Mouse (Mus musculus) neural tube, embryonic 15.5 days (tissue): ENCODE measurements around the gene Scml4. TPM values are rescaled to one million over a fixed set of nuclear protein-coding genes. Genes with fewer than 3 reads are reported as not detected.

Source experiments
- ATAC-seq: fragments of 200-750 bp; cut with Nextera tagmentation; 2 replicates; pipeline ENCODE4 v1.8.0; 2017; ENCODE audit warnings: mild to moderate bottlenecking, moderate TSS enrichment, moderate library complexity; ENCODE audit not compliant: low FRiP score
- H3K27ac ChIP-seq: fragments of 300-500 bp; sonication (generic); replicated peaks from 2 replicates; pipeline ENCODE4 v1.5.1; 2015; ENCODE audit warnings: mild to moderate bottlenecking, inconsistent platforms
- H3K27me3 ChIP-seq: fragments of 300-500 bp; sonication (generic); replicated peaks from 2 replicates; pipeline ENCODE4 v1.6.1; 2015; ENCODE audit warnings: inconsistent platforms
- H3K36me3 ChIP-seq: fragments of 300-500 bp; sonication (generic); 2 replicates; pipeline ENCODE4 v1.6.1; 2015; ENCODE audit warnings: inconsistent platforms
- H3K4me1 ChIP-seq: fragments of 300-500 bp; sonication (generic); 2 replicates; pipeline ENCODE4 v1.6.1; 2015; ENCODE audit warnings: inconsistent platforms
- H3K4me2 ChIP-seq: fragments of 300-500 bp; sonication (generic); 2 replicates; pipeline ENCODE4 v1.6.1; 2015; ENCODE audit warnings: inconsistent platforms, mild to moderate bottlenecking, moderate library complexity
- H3K4me3 ChIP-seq: fragments of 300-500 bp; sonication (generic); replicated peaks from 2 replicates; pipeline ENCODE4 v1.5.1; 2015; ENCODE audit warnings: mild to moderate bottlenecking, inconsistent platforms
- H3K9ac ChIP-seq: fragments of 300-500 bp; sonication (generic); replicated peaks from 2 replicates; pipeline ENCODE4 v1.6.1; 2015; ENCODE audit warnings: mild to moderate bottlenecking, inconsistent platforms
- H3K9me3 ChIP-seq: fragments of 300-500 bp; sonication (generic); replicated peaks from 2 replicates; pipeline ENCODE4 v1.6.1; 2016; ENCODE audit warnings: inconsistent platforms
- WGBS: fragments of 180-500 bp; shearing (Covaris S2); methylation state at CpG from one replicate; pipeline ENCODE4 v1.1.7; 2015; ENCODE audit warnings: mixed read lengths; 5-methylcytosine and 5-hydroxymethylcytosine counted together
- polyA plus RNA-seq: library from polyadenylated mRNA; unstranded; fragments of >200 nt; fragmentation: Nextera tagmentation; extraction: Ambion mirVana; gene quantifications from 2 replicates; pipeline ENCODE4 v1.2.1, GENCODE M21; 2015

Gene Scml4
- polyA plus RNA-seq, 1 experiment from 2014 or later = 7.9 TPM

DNA sequence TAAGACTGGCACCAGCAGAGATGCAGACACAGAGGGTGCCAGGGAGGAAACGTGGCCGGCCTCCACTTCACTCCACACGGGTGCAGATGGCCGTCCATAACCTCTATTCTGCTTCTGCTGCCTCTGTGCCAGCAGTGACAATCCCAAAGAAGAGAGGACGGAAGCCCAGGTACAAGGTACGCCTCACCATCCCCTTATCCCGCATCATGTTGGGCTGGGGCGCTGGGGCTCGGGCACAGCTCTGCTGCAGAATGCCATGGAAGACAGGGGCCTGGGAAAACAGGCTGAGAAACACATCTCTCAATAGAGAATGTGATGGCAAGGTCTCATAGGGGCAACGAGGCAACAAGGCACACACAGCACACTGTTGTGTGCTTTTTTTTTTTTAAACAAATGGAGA, 51.9 kb downstream of the Scml4 start:
- Histone ChIP-seq H3K4me3 (no peak overlapping the region), H3K9me3 (no peaks in the 10 kb centered on the region), H3K4me2 (no peak overlapping the region), H3K9ac (no peak overlapping the region), H3K36me3 (no peaks in the 10 kb centered on the region), H3K4me1 (no peaks in the 10 kb centered on the region), H3K27me3 (no peaks in the 10 kb centered on the region), H3K27ac (no peak overlapping the region)
- WGBS = 87% methylated on average over 10 of the region's 10 CpGs
- ATAC-seq = no peak

DNA sequence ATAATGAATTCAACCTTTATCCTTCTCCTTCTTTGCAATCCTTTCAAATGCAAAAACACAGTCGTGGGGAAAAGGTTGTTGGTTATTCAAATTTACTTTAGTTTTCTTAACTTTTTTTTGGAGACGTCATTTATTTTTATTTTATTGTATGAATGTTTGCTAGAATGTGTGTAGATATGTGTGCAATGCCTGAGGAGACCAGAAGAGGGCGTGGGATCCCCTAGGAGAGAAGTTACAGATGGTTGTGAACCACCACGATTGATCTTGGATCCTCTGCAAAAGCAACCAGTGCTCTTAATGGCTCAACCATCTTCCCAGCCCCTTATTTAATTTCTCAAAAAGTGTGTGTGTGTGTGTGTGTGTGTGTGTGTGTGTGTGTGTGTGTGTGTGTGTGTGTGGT, 53.0 kb downstream of the Scml4 start:
- 53% methylated on average over 4 of the region's 4 CpGs for WGBS
- no peak for ATAC-seq

DNA sequence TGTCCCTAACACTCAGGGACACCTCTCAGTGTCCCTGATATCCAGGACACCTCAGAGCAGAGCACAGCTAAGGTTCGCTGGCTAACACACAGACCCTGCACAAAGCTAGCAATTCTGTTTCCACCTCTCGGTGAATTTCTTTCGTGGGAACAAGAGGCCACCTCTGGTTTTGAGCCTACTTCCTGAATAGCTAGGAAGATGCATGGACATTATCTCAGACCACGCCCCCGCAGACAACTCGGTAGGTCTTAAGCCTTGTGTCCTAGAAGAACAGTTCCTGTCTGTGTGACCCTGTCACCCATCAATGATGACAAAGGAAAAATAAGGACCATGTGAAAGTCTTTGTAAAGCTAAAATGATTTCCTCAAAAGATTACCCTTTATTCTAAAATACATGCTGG, 54.0 kb downstream of the Scml4 start:
- WGBS = 57% methylated on average over 6 of the region's 6 CpGs
- H3K9me3 ChIP-seq = no peaks in the 10 kb centered on the region
- H3K27ac ChIP-seq = no peak overlapping the region
- H3K4me1 ChIP-seq = no peaks in the 10 kb centered on the region
- no peaks in the 10 kb centered on the region for H3K27me3 ChIP-seq
- H3K9ac ChIP-seq = no peak overlapping the region
- H3K4me2 ChIP-seq = no peak overlapping the region
- H3K4me3 ChIP-seq = no peak overlapping the region
- no peak for ATAC-seq
- H3K36me3 ChIP-seq = no peaks in the 10 kb centered on the region

More for the DNA sequence above, 53.0 kb downstream of the Scml4 start:
- Histone ChIP-seq H3K9me3 (no peaks in the 10 kb centered on the region), H3K9ac (no peak overlapping the region), H3K4me1 (no peaks in the 10 kb centered on the region), H3K4me2 (no peak overlapping the region), H3K36me3 (no peaks in the 10 kb centered on the region), H3K27me3 (no peaks in the 10 kb centered on the region), H3K27ac (no peak overlapping the region), H3K4me3 (no peak overlapping the region)

DNA sequence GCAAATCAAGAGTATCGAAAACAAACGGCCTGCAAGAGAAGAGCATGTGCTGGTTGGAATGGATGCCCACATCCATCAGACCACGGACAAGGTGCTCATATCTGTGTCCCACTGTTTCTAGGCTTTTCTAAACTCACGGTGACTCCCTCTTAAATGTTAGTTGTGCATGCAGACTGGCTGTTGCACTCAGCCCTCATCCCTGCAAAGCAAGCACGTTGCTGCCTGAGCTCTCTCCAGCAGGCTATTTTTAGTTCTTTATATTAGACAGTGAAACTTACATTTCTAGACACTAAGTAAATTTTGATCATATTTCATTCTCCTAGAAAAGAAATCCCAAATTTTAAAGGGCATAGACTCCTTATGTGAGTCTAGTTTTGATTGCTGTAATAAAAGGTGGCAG, 57.2 kb downstream of the Scml4 start:
- H3K27me3 ChIP-seq = no peaks in the 10 kb centered on the region
- no peak overlapping the region for H3K4me3 ChIP-seq
- H3K4me2 ChIP-seq = no peak overlapping the region
- H3K4me1 ChIP-seq = no peaks in the 10 kb centered on the region
- H3K27ac ChIP-seq = no peak overlapping the region
- H3K9ac ChIP-seq = no peak overlapping the region
- no peaks in the 10 kb centered on the region for H3K36me3 ChIP-seq
- WGBS = 79% methylated on average over 5 of the region's 5 CpGs
- no peak for ATAC-seq
- no peaks in the 10 kb centered on the region for H3K9me3 ChIP-seq

DNA sequence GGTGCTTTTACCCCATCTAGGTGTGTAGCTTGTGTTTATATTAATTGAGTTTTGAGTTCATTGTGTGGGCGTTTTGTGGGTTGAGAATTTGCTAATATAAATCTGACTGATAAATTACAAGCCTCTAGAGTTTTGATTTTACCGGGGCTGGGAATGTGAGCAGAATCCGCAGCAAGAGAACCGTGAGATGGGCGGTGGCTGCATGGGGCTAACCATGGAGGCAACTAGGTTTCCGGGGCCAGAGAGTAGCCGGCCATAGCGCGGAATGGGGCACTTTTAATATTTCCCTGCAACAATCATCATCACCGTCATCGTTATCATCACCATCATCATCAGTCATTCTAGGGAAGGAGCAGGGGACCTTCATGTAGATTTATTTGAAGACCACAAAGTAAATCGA, 59.6 kb downstream of the Scml4 start:
- no peaks in the 10 kb centered on the region for H3K36me3 ChIP-seq
- no peak for ATAC-seq
- no peaks in the 10 kb centered on the region for H3K27me3 ChIP-seq
- H3K9ac ChIP-seq = no peak overlapping the region
- 90% methylated on average over 12 of the region's 12 CpGs for WGBS
- no peaks in the 10 kb centered on the region for H3K4me1 ChIP-seq
- no peaks in the 10 kb centered on the region for H3K9me3 ChIP-seq
- H3K27ac ChIP-seq = no peak overlapping the region
- H3K4me3 ChIP-seq = no peak overlapping the region
- H3K4me2 ChIP-seq = no peak overlapping the region

DNA sequence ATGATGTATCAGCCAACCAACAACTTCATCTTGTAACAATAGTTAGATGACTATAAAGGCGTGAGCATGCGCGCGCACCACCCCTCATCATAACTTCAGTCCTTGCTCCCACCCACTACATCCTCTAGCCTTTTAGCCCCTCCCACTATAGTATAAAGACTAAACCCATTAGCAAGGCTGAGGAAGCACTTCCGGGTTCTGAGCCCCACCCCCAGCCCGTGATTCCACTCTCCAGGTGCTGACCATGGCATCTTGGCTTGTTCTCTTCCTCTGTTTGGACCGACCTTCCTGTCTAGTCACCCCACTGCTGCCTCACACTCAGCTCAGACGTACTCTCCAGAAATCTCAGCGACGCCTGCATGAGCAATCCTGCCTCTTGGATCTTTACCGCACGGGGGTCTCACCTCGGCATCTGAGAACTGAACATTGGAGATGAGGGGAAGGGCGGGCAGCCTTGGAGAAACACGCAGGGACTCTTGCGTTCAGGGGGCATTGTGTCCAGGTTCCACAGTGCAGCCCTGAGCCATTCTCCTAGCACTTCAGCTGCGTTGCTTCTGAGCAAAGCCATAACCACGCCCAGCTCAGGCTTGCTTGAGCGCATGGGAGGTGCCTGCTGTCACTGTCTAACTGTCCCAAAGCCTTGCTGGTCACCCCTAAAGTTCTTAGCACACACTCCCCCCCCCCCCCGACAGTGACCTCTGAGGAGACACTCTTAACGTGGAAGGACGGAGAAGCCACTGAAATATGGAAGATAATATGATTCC, 65.1 kb downstream of the Scml4 start:
- Histone ChIP-seq H3K4me3 (no peak overlapping the region), H3K36me3 (no peaks in the 10 kb centered on the region), H3K27ac (no peak overlapping the region), H3K9ac (no peak overlapping the region), H3K4me1 (no peaks in the 10 kb centered on the region), H3K27me3 (no peaks in the 10 kb centered on the region), H3K9me3 (no peaks in the 10 kb centered on the region), H3K4me2 (no peak overlapping the region; the same call in 1 of the 2 replicates)
- no peak for ATAC-seq
- WGBS = 83% methylated on average over 22 of the region's 22 CpGs

DNA sequence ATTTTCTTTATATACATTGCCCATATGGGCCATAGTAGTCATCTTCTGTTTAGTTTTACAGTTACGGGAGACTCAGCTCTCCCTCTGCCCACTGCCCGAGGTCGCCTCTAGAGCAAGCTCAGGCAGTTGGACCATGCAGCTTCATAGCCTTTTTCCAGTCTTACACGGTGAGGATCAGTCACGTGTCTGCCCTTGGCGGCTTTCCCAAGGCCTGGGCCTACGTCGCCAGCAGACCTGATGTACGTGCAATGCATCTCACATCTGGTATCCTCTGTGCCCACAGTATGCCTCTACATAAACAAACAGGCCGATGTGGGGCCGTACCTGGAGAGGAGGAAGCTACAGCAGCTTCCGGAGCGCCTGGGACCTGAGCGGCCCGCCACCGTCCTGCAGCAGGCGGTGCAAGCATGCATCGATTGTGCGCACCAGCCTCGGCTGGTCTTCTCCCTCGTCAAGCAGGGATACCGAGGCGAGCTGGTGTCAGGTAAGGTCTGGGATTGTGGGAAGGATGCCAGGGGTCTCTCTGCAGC, 70.0 kb downstream of the Scml4 start:
- WGBS = 90% methylated on average over 23 of the region's 23 CpGs

DNA sequence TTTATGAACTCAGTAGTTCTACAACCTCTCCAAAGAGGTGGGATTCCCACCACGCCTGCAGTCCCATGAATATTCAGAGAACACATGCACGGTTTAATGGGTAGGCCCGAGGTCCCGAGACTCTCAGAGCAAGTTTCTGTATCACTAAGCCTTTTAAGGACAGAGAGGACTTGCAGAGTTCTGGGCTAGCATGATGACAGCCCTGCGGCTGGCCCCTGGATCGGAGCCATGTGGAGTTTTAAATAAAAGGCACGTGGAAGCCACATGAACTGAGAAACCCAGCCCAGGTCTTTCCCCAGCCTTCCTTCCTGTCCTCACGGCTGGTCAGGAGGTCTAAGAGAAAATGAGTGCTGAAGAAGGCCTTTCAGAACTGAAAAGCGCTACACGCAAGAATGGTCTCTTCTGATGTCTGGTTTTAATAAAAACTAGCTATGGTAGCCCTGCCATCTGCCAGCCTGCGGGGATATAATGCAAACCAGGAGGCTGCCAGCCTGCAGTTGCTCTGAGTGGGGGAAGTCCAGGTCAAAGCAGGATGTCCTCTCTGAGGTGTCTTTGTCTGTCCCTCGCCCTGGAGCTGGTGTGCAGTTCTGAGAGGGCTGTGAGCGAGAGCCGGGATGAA, 72.8 kb downstream of the Scml4 start:
- Histone ChIP-seq H3K4me2 (no peak overlapping the region), H3K36me3 (no peaks in the 10 kb centered on the region), H3K4me3 (no peak overlapping the region), H3K27me3 (no peaks in the 10 kb centered on the region), H3K27ac (no peak overlapping the region), H3K9ac (no peak overlapping the region), H3K4me1 (no peaks in the 10 kb centered on the region), H3K9me3 (no peaks in the 10 kb centered on the region)
- 74% methylated on average over 14 of the region's 14 CpGs for WGBS
- ATAC-seq = no peak

More for the DNA sequence above, 70.0 kb downstream of the Scml4 start:
- Histone ChIP-seq H3K9ac (no peak overlapping the region), H3K4me1 (no peaks in the 10 kb centered on the region), H3K4me2 (no peak overlapping the region), H3K27ac (no peak overlapping the region), H3K9me3 (no peaks in the 10 kb centered on the region), H3K4me3 (no peak overlapping the region), H3K36me3 (no peaks in the 10 kb centered on the region), H3K27me3 (no peaks in the 10 kb centered on the region)
- ATAC-seq = no peak

DNA sequence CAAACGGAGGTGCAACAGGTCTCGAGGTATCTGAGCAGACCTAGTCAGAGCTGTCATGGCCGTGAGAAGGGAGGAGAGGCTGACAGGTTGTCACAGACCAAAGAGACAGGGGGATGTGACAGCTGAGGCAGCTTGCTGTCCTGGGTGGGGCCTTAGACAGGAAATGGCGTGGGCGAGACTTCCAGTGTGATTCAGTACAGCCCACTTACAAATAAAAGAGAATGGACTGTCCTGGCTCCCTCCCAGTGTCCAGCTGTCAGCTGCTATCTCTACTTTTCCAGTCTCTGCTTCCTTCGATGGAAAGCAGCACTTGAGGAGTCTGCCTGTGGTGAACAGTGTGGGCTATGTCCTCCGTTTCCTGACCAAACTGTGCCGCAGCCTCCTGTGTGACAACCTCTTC, 74.5 kb downstream of the Scml4 start:
- no peak for ATAC-seq
- H3K9me3 ChIP-seq = no peaks in the 10 kb centered on the region
- no peaks in the 10 kb centered on the region for H3K27me3 ChIP-seq
- no peak overlapping the region for H3K27ac ChIP-seq
- H3K4me2 ChIP-seq = no peak overlapping the region
- no peaks in the 10 kb centered on the region for H3K4me1 ChIP-seq
- H3K4me3 ChIP-seq = no peak overlapping the region
- no peak overlapping the region for H3K9ac ChIP-seq
- H3K36me3 ChIP-seq = no peaks in the 10 kb centered on the region
- WGBS = 75% methylated on average over 8 of the region's 8 CpGs

DNA sequence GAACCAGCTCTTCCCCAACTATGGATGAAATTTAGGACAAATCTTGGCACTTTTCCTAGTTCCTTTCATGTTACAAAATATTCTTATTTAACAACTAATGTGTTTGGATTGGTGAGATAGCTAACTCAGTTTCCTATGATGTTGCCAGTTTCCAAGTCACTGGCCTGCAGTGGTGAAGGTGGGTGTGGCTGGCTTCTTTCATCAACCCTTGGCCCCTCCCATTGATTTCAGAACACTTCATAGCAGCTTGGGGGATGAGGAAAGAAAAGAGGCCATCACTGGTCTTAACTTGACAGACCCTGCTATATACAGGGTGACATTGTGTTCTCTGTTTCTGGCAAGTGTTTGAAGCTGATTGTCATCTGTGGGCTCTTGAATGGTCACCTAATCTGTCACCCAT, 76.0 kb downstream of the Scml4 start:
- Histone ChIP-seq H3K27ac (no peak overlapping the region), H3K36me3 (no peaks in the 10 kb centered on the region), H3K4me1 (peaks cover 2% of the 10 kb centered on the region), H3K27me3 (no peaks in the 10 kb centered on the region), H3K9ac (no peak overlapping the region), H3K4me3 (no peak overlapping the region), H3K9me3 (no peaks in the 10 kb centered on the region), H3K4me2 (no peak overlapping the region)
- ATAC-seq = no peak

DNA sequence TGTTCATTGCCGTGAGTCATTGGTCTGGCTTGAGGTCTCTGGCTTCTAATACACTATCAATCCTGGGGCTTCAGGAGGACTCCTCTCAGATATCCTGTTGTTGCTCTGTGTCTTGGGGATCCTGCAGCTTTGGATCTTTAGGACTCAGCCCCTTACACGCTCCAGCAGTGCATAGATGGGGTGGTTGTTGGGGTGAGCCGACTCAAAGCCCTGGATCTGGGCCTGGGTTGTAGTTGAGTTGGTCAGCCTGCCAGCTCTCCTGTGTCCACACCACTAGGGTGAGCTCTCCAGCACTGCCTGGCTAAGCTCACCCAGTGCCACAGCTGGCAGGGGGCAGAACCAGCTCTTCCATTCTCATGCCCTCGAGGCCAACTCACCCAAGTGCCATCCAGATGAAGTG, 78.2 kb downstream of the Scml4 start:
- H3K27ac ChIP-seq = no peak overlapping the region
- ATAC-seq = no peak
- no peak overlapping the region for H3K4me3 ChIP-seq
- no peak overlapping the region for H3K9ac ChIP-seq
- no peak overlapping the region for H3K4me2 ChIP-seq
- 89% methylated on average over 4 of the region's 4 CpGs for WGBS
- H3K9me3 ChIP-seq = no peaks in the 10 kb centered on the region
- peaks cover 9% of the 10 kb centered on the region for H3K4me1 ChIP-seq
- H3K36me3 ChIP-seq = no peaks in the 10 kb centered on the region
- no peaks in the 10 kb centered on the region for H3K27me3 ChIP-seq

DNA sequence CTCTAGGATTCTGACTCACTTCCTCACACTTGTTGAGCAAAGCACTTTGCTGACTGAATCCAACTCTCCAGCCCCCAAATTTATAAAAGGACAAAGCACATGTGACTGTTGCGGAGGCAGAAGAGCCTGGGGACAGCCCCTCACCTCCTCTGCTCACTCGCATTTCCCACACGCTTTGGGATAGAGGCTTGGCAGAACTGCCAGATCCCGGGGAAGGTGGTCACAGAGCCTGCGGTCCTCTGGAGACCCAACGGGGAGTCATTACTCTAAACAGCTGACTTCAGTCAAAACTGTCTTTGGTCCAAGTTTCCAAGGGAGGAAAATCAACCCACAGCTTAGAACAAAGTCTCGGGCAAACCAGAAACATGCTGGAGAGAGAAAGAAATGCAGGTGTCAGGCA, 79.5 kb downstream of the Scml4 start:
- Histone ChIP-seq H3K4me3 (no peak overlapping the region), H3K9ac (no peak overlapping the region), H3K4me1 (peaks cover 9% of the 10 kb centered on the region), H3K9me3 (no peaks in the 10 kb centered on the region), H3K4me2 (no peak overlapping the region), H3K27me3 (no peaks in the 10 kb centered on the region), H3K36me3 (no peaks in the 10 kb centered on the region), H3K27ac (no peak overlapping the region)
- no peak for ATAC-seq
- WGBS = 74% methylated on average over 7 of the region's 7 CpGs
